ENCODE assay signal across 23 mouse cellular contexts in the genomic region with DNA sequence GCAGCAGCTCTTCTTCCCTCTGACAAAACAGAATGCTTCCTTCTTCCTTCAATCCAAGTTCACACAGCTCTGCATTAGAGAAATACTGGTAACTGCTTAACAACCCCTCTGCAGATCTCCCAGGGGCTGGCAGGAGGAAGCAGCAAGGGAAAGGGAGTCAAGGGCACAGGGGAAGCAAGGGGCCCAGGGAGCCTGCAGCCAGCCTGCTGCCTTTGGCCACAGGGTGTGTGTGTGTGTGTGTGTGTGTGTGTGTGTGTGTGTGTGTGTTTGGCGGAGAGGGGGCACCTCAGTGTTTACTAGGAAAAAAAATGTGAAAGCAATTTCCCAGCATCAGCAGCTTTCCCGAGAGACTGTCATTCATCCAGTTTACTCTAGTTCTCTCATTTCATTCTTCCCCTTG.
A peak's percentile ranks its signal among the peaks of the same experiment; 100 is the strongest.
DNase-seq lines count a peak whose midpoint lies in the region; ATAC-seq and TF ChIP-seq lines count a peak whose summit lies in the region.
"Had no signal": no experiment of that assay in that cellular context is flagged by ENCODE, and none has a peak within 500 bp of the region (broad histone marks: within the 10 kb centered on the region; RNA-seq: fewer than 3 reads in every experiment).

No protein-coding gene starts in this region.

- no peak for DNase-seq in forebrain, embryonic 10.5 days (ENCODE audit: extremely low spot score, low spot score)
- DNase-seq in forebrain, embryonic 11.5 days (ENCODE audit: low spot score): no peak
- peak; percentile 18 for DNase-seq in retina, postnatal 1 day
- no peak for DNase-seq in retina, embryonic 14.5 days (ENCODE audit: low spot score)
- DNase-seq: adrenal gland, adult 8-10 months; adrenal gland, postnatal 25 days; cerebellum, adult 11-12 months; cerebellum, adult 8-10 months; cerebellum, postnatal 36 days; gastrocnemius, postnatal 10 days; gastrocnemius, postnatal 36 days; heart, adult 18-20 months; heart, postnatal 10 days; heart, postnatal 4 days; kidney, adult 11 months had no signal

- H3K27me3 ChIP-seq in forebrain, embryonic 10.5 days (ENCODE audit: poor library complexity, severe bottlenecking): peaks cover 30% of the 10 kb centered on the region
- H3K27me3 ChIP-seq in forebrain, embryonic 11.5 days (ENCODE audit: control insufficient read depth, insufficient read depth, low read length): no peaks in the 10 kb centered on the region
- H3K27me3 ChIP-seq in intestine, embryonic 15.5 days (replicated peaks): no peaks in the 10 kb centered on the region
- H3K27me3 ChIP-seq in intestine, postnatal 0 days (replicated peaks; ENCODE audit: control insufficient read depth, insufficient read depth, low read length): no peaks in the 10 kb centered on the region
- H3K27me3 ChIP-seq: forebrain, embryonic 15.5 days; heart, embryonic 12.5 days; heart, embryonic 15.5 days had no signal

- H3K9me3 ChIP-seq in forebrain, embryonic 10.5 days: no peaks in the 10 kb centered on the region
- no peaks in the 10 kb centered on the region for H3K9me3 ChIP-seq in forebrain, embryonic 11.5 days (ENCODE audit: control insufficient read depth, low read length)
- H3K9me3 ChIP-seq in intestine, embryonic 15.5 days: no peaks in the 10 kb centered on the region
- H3K9me3 ChIP-seq in intestine, postnatal 0 days (ENCODE audit: control insufficient read depth): no peaks in the 10 kb centered on the region
- H3K9me3 ChIP-seq: forebrain, embryonic 12.5 days; forebrain, embryonic 15.5 days; heart, embryonic 12.5 days; heart, embryonic 15.5 days; hindbrain, embryonic 15.5 days had no signal

- peak overlapping the region; percentile 56; the same call in 1 of the 2 replicates for H3K27ac ChIP-seq in forebrain, embryonic 10.5 days
- no peak overlapping the region for H3K27ac ChIP-seq in forebrain, embryonic 11.5 days (ENCODE audit: low read depth, low read length)
- H3K27ac ChIP-seq in intestine, embryonic 15.5 days: no peak overlapping the region
- H3K27ac ChIP-seq in intestine, postnatal 0 days (ENCODE audit: low read depth, low read length): no peak overlapping the region
- H3K27ac ChIP-seq: forebrain, embryonic 12.5 days; forebrain, embryonic 15.5 days; heart, embryonic 15.5 days; hindbrain, embryonic 15.5 days had no signal

- no peak for TF ChIP-seq CTCF in intestine, postnatal 0 days (IDR thresholded peaks at IDR 0.05; ENCODE audit: low read depth)

- peaks cover 29% of the 10 kb centered on the region for H3K4me1 ChIP-seq in forebrain, embryonic 10.5 days
- H3K4me1 ChIP-seq in forebrain, embryonic 11.5 days (replicated peaks; ENCODE audit: control insufficient read depth, insufficient read depth, low read length): peaks cover 5% of the 10 kb centered on the region; the same call in 1 of the 2 replicates
- H3K4me1 ChIP-seq in intestine, embryonic 15.5 days (replicated peaks): no peaks in the 10 kb centered on the region
- H3K4me1 ChIP-seq in intestine, postnatal 0 days (replicated peaks; ENCODE audit: control insufficient read depth, insufficient read depth, low read length): no peaks in the 10 kb centered on the region
- H3K4me1 ChIP-seq: heart, embryonic 15.5 days had no signal

- no peak overlapping the region for H3K4me2 ChIP-seq in forebrain, embryonic 11.5 days (ENCODE audit: low read depth, low read length, severe bottlenecking)
- no peak overlapping the region for H3K4me2 ChIP-seq in intestine, embryonic 15.5 days (replicated peaks)
- no peak overlapping the region for H3K4me2 ChIP-seq in intestine, postnatal 0 days (replicated peaks; ENCODE audit: low read depth)
- H3K4me2 ChIP-seq: forebrain, embryonic 12.5 days; forebrain, embryonic 15.5 days; heart, embryonic 12.5 days; heart, embryonic 15.5 days; hindbrain, embryonic 15.5 days had no signal

- WGBS in forebrain, embryonic 10.5 days: 86% methylated on average over 2 of the region's 2 CpGs
- WGBS in forebrain, embryonic 11.5 days: 67% methylated on average over 2 of the region's 2 CpGs
- whole genome bisulfite sequencing in intestine, embryonic 15.5 days: 70% methylated on average over 2 of the region's 2 CpGs
- WGBS in intestine, postnatal 0 days: 39% methylated on average over 2 of the region's 2 CpGs

- H3K9ac ChIP-seq in forebrain, embryonic 11.5 days (ENCODE audit: low read length): no peak overlapping the region
- H3K9ac ChIP-seq in intestine, embryonic 15.5 days: no peak overlapping the region
- H3K9ac ChIP-seq in intestine, postnatal 0 days (ENCODE audit: low read depth, low read length): no peak overlapping the region
- H3K9ac ChIP-seq: forebrain, embryonic 12.5 days; forebrain, embryonic 15.5 days; heart, embryonic 12.5 days; heart, embryonic 15.5 days; hindbrain, embryonic 15.5 days had no signal

- no peak for ATAC-seq in forebrain, embryonic 11.5 days (replicated peaks; ENCODE audit: low FRiP score)
- ATAC-seq in intestine, embryonic 15.5 days: peak; percentile 34; the same call in 1 of the 2 replicates
- no peak for ATAC-seq in intestine, postnatal 0 days
- ATAC-seq: activated CD4-positive, CD25-positive, alpha-beta regulatory T cell, adult 4 months had no signal

- no peaks in the 10 kb centered on the region for H3K36me3 ChIP-seq in forebrain, embryonic 10.5 days (replicated peaks)
- no peaks in the 10 kb centered on the region for H3K36me3 ChIP-seq in forebrain, embryonic 11.5 days (ENCODE audit: control insufficient read depth, insufficient read depth, low read length)
- H3K36me3 ChIP-seq in intestine, embryonic 15.5 days: no peaks in the 10 kb centered on the region
- H3K36me3 ChIP-seq in intestine, postnatal 0 days (ENCODE audit: control insufficient read depth, insufficient read depth): 0 out of 2 replicates have a peak, but pooled peaks cover 5% of the 10 kb centered on the region
- H3K36me3 ChIP-seq: forebrain, embryonic 12.5 days; forebrain, embryonic 15.5 days; heart, embryonic 12.5 days; heart, embryonic 15.5 days; hindbrain, embryonic 15.5 days had no signal

- no peak overlapping the region for H3K4me3 ChIP-seq in forebrain, embryonic 10.5 days
- H3K4me3 ChIP-seq in forebrain, embryonic 11.5 days (ENCODE audit: low read depth, low read length): no peak overlapping the region
- no peak overlapping the region for H3K4me3 ChIP-seq in intestine, embryonic 15.5 days (replicated peaks)
- H3K4me3 ChIP-seq in intestine, postnatal 0 days (ENCODE audit: low read depth, low read length): no peak overlapping the region
- H3K4me3 ChIP-seq: forebrain, embryonic 12.5 days; forebrain, embryonic 15.5 days; heart, embryonic 12.5 days; heart, embryonic 15.5 days; hindbrain, embryonic 15.5 days had no signal
